Mouse (Mus musculus): ENCODE measurements at regions not wholly inside any gene's neighbourhood (a gene's known extent, or its start where the extent isn't known, plus 50 kb on each side); places are given as distances from the start of the nearest gene placed in this dataset.

GRCm38 (mm10) chr3:140941898-140942297 lies 270.3 kb downstream of the Pdha2 start:
- TF ChIP-seq ELF1 (IDR thresholded peaks at IDR 0.05; ENCODE audit: low read depth, low read length), result no peak
- no peak for TF ChIP-seq JUN (IDR thresholded peaks at IDR 0.05; ENCODE audit: insufficient read depth, low read depth, low read length)
- TF ChIP-seq EP300 (IDR thresholded peaks at IDR 0.05; ENCODE audit: low read length), result no peak
- TF ChIP-seq MEF2A (IDR thresholded peaks at IDR 0.05; ENCODE audit: borderline replicate concordance, low read depth, low read length), result no peak
- no peak for TF ChIP-seq CTCF (conservative IDR thresholded peaks at IDR 0.05 in 1 of 2, IDR thresholded peaks at IDR 0.05 in 1 of 2; ENCODE audit: low read depth in 2 of 2, low read length in 2 of 2)
- no peak for TF ChIP-seq MXI1 (IDR thresholded peaks at IDR 0.05; ENCODE audit: low read depth, low read length)
- no peak for TF ChIP-seq POLR2A (IDR thresholded peaks at IDR 0.05; ENCODE audit: low read depth, low read length)
- TF ChIP-seq SMC3 (IDR thresholded peaks at IDR 0.05; ENCODE audit: low read depth, low read length), result no peak
- TF ChIP-seq SIN3A (IDR thresholded peaks at IDR 0.05; ENCODE audit: low read length), result no peak
- TF ChIP-seq ETS1 (conservative IDR thresholded peaks at IDR 0.05; ENCODE audit: low read depth, low read length), result no peak
- no peak for TF ChIP-seq CHD1 (IDR thresholded peaks at IDR 0.05; ENCODE audit: low read depth, low read length)

Measured in CH12.LX (cell line).